Mouse (Mus musculus) embryonic facial prominence, embryonic 15.5 days (tissue): ENCODE data around the gene Casp8. TPM values are rescaled to one million over a fixed set of nuclear protein-coding genes. Genes with fewer than 3 reads are reported as not detected.

ENCODE experiments used
- ATAC-seq: fragments of 200-750 bp; cut with Nextera tagmentation; 2 replicates; pipeline ENCODE4 v1.8.0; 2017; ENCODE audit warnings: low read depth, moderate TSS enrichment; ENCODE audit not compliant: insufficient number of reproducible peaks, low FRiP score, low TSS enrichment
- H3K27ac ChIP-seq: fragments of 300-500 bp; sonication (generic); replicated peaks from 2 replicates; pipeline ENCODE4 v1.5.1; 2015; ENCODE audit warnings: mild to moderate bottlenecking, inconsistent platforms
- H3K27me3 ChIP-seq: fragments of 300-500 bp; sonication (generic); 2 replicates; pipeline ENCODE4 v1.6.1; 2015; ENCODE audit warnings: inconsistent platforms
- H3K36me3 ChIP-seq: fragments of 300-500 bp; sonication (generic); 2 replicates; pipeline ENCODE4 v1.6.1; 2015; ENCODE audit warnings: mild to moderate bottlenecking, inconsistent platforms
- H3K4me1 ChIP-seq: fragments of 300-500 bp; sonication (generic); 2 replicates; pipeline ENCODE4 v1.6.1; 2015; ENCODE audit warnings: inconsistent platforms
- H3K4me2 ChIP-seq: fragments of 300-500 bp; sonication (generic); replicated peaks from 2 replicates; pipeline ENCODE4 v1.6.1; 2015; ENCODE audit warnings: mild to moderate bottlenecking, inconsistent platforms
- H3K4me3 ChIP-seq: fragments of 300-500 bp; sonication (generic); replicated peaks from 2 replicates; pipeline ENCODE4 v1.5.1; 2015; ENCODE audit warnings: mild to moderate bottlenecking, inconsistent platforms
- H3K9ac ChIP-seq: fragments of 300-500 bp; sonication (generic); 2 replicates; pipeline ENCODE4 v1.6.1; 2015; ENCODE audit warnings: inconsistent platforms
- H3K9me3 ChIP-seq: fragments of 300-500 bp; sonication (generic); replicated peaks from 2 replicates; pipeline ENCODE4 v1.6.1; 2016; ENCODE audit warnings: inconsistent platforms
- WGBS: fragments of 180-500 bp; shearing (Covaris S2); methylation state at CpG from one replicate; pipeline ENCODE4 v1.1.7; 2015; 5-methylcytosine and 5-hydroxymethylcytosine counted together
- polyA plus RNA-seq: library from polyadenylated mRNA; unstranded; fragments of >200 nt; fragmentation: Nextera tagmentation; extraction: Ambion mirVana; gene quantifications from 2 replicates; pipeline ENCODE4 v1.2.1, GENCODE M21; 2015

Casp8 gene
- polyA plus RNA-seq, 1 experiment from 2014 or later: 31.7 TPM

DNA sequence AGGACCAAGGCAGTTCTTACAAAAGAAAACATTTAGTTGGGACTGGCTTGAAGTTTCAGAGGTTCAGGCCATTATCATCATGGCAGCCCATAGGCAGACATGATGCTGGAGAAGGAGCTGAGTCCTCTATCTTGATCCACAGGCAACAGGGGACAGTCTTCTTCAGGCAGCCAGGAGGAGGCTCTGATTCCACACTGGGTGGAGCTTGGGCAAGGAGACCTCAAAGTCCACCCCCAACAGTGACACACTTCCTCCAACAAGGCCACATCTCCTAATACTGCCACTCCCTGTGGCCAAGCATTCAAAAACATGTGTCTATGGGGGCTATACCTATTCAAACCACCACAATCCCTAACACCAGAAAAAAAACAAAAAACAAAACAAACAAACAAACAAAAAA, 21.9 kb upstream of the Casp8 start:
- Histone ChIP-seq H3K4me2 (no peak overlapping the region), H3K9me3 (no peaks in the 10 kb centered on the region), H3K4me3 (no peak overlapping the region), H3K4me1 (no peaks in the 10 kb centered on the region), H3K27me3 (no peaks in the 10 kb centered on the region), H3K9ac (no peak overlapping the region), H3K27ac (no peak overlapping the region), H3K36me3 (no peaks in the 10 kb centered on the region)
- ATAC-seq: no peak

DNA sequence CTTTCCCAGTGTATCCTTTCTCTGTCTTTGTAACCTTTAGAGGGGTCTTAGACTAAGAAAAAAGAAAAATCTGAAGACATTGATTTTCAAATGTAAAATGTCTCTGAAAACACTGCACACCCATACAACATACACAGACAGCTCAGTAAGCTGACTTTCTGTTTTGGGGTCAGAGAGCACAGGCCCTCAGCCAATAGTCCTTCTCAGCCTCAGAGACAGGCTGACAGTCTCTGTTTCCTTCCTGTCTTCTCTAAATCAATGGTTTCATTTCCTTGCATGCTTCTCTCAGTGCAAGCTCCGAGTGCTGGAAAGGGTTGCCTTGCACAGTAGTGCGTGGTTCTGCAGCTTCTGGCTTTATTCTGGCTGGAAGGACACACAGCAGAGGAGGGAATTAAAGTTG, 21.3 kb upstream of the Casp8 start:
- H3K27ac ChIP-seq: no peak overlapping the region
- WGBS: 49% methylated on average over 2 of the region's 2 CpGs
- ATAC-seq: no peak

DNA sequence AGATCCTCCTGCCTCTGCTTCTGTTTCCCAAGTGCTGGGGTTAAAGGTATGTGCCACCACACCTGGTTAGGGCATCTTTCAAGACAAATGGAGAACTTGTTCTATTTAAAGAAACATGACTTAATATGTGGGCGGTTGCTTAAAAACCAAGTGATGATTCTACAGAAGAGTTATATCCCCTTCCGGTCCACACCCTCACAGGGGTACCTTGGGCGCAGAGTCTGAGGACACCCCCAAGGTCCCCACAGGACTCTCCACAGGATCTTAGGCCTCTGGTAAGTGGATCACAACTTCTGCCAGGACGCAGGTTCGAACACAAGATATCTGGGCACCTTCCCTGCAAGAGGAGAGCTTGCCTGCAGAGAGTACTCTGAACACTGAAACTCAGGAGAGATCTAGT, 19.8 kb upstream of the Casp8 start:
- no peaks in the 10 kb centered on the region for H3K27me3 ChIP-seq
- no peaks in the 10 kb centered on the region for H3K4me1 ChIP-seq
- no peak overlapping the region for H3K4me2 ChIP-seq
- ATAC-seq: no peak
- H3K36me3 ChIP-seq: no peaks in the 10 kb centered on the region
- H3K9me3 ChIP-seq: no peaks in the 10 kb centered on the region
- H3K4me3 ChIP-seq: no peak overlapping the region
- H3K27ac ChIP-seq: no peak overlapping the region
- 94% methylated on average over 5 of the region's 5 CpGs for WGBS
- H3K9ac ChIP-seq: no peak overlapping the region

More for the DNA sequence above, 21.3 kb upstream of the Casp8 start:
- H3K9me3 ChIP-seq: no peaks in the 10 kb centered on the region
- no peaks in the 10 kb centered on the region for H3K36me3 ChIP-seq
- H3K9ac ChIP-seq: no peak overlapping the region
- no peaks in the 10 kb centered on the region for H3K4me1 ChIP-seq
- no peak overlapping the region for H3K4me2 ChIP-seq
- no peaks in the 10 kb centered on the region for H3K27me3 ChIP-seq
- H3K4me3 ChIP-seq: no peak overlapping the region

DNA sequence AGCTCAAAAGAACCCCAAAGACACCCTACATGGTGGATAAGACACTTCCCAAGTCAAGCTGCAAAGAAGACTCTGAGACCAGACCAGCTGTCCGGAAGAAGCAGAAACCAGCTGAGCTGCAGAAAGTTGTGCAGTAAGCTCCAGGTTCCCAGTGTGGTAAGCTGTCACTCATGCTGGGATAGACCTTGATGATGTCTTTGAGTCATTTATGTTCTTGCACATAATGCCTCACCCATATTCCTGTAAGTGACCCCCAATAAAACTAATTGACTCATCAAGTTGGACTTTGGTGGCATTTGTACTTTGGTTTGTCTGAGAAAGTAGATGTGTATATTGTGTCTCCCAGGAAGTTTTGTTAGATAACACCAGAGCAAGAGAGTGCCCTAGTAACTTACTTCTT, 17.6 kb upstream of the Casp8 start:
- Histone ChIP-seq H3K36me3 (no peaks in the 10 kb centered on the region), H3K4me3 (no peak overlapping the region), H3K4me2 (no peak overlapping the region), H3K4me1 (no peaks in the 10 kb centered on the region), H3K27me3 (no peaks in the 10 kb centered on the region), H3K27ac (no peak overlapping the region), H3K9ac (no peak overlapping the region), H3K9me3 (no peaks in the 10 kb centered on the region)
- ATAC-seq: no peak
- WGBS: 97% methylated on average over 1 of the region's 1 CpGs

DNA sequence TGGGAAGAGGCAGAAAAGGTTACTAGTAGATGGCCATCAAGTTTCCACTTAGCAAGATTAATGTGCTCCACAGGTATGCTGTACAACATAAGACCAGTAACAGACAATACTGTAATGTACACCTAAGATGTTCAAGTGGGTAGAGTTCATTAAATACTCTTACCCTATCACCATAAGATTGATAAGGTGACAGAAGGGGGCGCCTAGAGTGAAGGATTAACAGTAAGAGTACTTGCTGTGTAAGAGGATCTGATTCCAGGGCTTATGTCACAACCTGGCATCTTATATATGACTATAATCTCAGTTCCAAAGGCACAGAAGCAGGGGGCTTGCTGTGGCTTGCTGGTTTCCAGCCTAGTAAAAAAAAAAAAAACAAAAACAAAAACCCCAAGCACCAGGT, 16.9 kb upstream of the Casp8 start:
- H3K9me3 ChIP-seq: no peaks in the 10 kb centered on the region
- no peaks in the 10 kb centered on the region for H3K4me1 ChIP-seq
- H3K27me3 ChIP-seq: no peaks in the 10 kb centered on the region
- no peak overlapping the region for H3K9ac ChIP-seq
- WGBS: 9% methylated on average over 1 of the region's 1 CpGs
- ATAC-seq: no peak
- H3K36me3 ChIP-seq: no peaks in the 10 kb centered on the region
- H3K4me3 ChIP-seq: no peak overlapping the region
- H3K4me2 ChIP-seq: no peak overlapping the region
- no peak overlapping the region for H3K27ac ChIP-seq

DNA sequence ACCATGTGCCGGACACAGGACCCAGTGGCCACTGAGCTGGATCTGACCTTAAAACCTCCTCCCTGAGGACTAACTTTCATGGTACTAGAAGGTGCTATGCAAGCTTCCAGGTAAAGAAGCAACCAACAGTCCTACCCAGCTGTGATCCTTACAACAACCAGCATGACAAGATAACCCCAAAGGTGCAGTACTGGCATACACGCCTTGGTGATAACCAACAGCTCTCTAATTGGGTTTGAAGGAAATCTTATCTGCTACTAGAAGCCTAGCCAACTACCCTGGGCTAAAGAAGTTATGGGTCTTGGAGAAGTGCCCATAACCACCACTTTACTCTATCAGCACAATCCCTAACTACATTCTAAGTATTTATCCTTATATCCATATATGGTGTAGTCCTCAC, 8.9 kb upstream of the Casp8 start:
- no peak overlapping the region for H3K27ac ChIP-seq
- no peak overlapping the region for H3K4me2 ChIP-seq
- no peaks in the 10 kb centered on the region for H3K27me3 ChIP-seq
- ATAC-seq: no peak
- no peaks in the 10 kb centered on the region for H3K36me3 ChIP-seq
- no peaks in the 10 kb centered on the region for H3K4me1 ChIP-seq
- no peak overlapping the region for H3K4me3 ChIP-seq
- 90% methylated on average over 2 of the region's 2 CpGs for WGBS
- H3K9me3 ChIP-seq: no peaks in the 10 kb centered on the region
- no peak overlapping the region for H3K9ac ChIP-seq

DNA sequence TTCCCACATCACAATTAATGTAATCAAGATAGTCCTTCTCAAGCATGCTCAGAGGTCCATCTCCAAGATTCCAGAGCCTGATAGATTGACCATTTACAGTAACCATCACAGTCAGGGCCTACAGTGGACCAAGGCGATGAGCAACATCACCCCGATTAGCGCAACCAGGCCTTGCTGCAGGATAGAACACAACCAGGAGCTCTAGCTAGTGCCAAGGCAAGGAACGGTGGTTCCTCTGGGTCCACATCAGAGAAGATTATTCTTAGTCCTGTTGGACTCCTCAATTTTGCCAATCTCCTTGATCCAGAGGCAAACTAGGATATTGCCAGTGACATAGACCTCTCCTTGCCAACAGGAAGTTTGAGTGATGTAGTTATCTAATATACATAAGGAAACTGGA, 6.8 kb upstream of the Casp8 start:
- H3K27me3 ChIP-seq: no peaks in the 10 kb centered on the region
- no peaks in the 10 kb centered on the region for H3K4me1 ChIP-seq
- ATAC-seq: no peak
- no peak overlapping the region for H3K4me2 ChIP-seq
- H3K9ac ChIP-seq: no peak overlapping the region
- H3K9me3 ChIP-seq: no peaks in the 10 kb centered on the region
- no peak overlapping the region for H3K27ac ChIP-seq
- 94% methylated on average over 4 of the region's 4 CpGs for WGBS
- no peak overlapping the region for H3K4me3 ChIP-seq
- H3K36me3 ChIP-seq: no peaks in the 10 kb centered on the region

DNA sequence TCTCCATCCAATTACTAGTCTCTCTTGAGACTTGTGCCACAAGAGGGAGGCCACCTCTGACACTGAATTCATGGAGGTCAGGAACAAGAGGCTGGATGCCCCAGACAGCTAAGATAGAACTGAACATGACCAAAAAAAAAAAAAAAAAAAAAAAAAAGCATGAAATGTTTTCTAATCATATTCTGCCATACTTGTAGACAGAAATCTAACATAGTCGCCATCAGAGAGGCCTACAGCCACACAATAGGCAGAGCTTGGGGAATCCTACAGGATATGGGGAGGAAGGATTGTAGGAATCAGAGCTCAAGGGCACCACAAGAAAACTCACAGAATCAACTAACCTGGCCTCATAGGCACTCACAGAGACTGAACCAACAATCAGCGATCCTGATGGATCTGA, 469 bp upstream of the Casp8 start:
- Histone ChIP-seq H3K27ac (peak overlapping the region; percentile 87; the same call in 1 of the 2 replicates), H3K4me1 (peaks cover 8% of the 10 kb centered on the region; the same call in 1 of the 2 replicates), H3K36me3 (peaks cover 7% of the 10 kb centered on the region; the same call in 1 of the 2 replicates), H3K27me3 (no peaks in the 10 kb centered on the region), H3K4me2 (peak overlapping the region; percentile 70), H3K4me3 (peak overlapping the region; percentile 68; the same call in 1 of the 2 replicates), H3K9ac (no peak overlapping the region), H3K9me3 (no peaks in the 10 kb centered on the region)
- no peak for ATAC-seq
- WGBS: 61% methylated on average over 2 of the region's 2 CpGs

DNA sequence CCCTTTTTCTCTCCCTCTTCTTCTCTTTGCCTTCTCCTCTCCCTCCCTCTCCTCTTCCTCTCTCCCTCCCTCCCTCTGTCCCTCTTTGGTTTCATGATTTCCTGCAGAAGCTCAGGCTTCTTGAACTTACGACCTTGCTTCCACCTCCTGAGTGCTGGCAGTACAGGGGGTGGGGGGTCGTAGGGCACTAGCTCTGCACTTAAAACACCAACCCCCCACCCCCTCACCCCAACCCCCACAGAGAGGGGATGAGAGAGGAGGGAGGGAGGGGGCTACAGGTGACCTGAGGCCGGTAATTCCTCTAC, 837 bp downstream of the Casp8 start:
- Histone ChIP-seq H3K4me3 (peak overlapping the region; percentile 68), H3K27me3 (no peaks in the 10 kb centered on the region), H3K4me2 (peak overlapping the region; percentile 70), H3K36me3 (peaks cover 7% of the 10 kb centered on the region; the same call in 1 of the 2 replicates), H3K9me3 (no peaks in the 10 kb centered on the region), H3K9ac (peak overlapping the region; percentile 71), H3K27ac (peak overlapping the region; percentile 87; the same call in 1 of the 2 replicates), H3K4me1 (peaks cover 8% of the 10 kb centered on the region; the same call in 1 of the 2 replicates)
- 0% methylated on average over 3 of the region's 3 CpGs for WGBS
- ATAC-seq: no peak

DNA sequence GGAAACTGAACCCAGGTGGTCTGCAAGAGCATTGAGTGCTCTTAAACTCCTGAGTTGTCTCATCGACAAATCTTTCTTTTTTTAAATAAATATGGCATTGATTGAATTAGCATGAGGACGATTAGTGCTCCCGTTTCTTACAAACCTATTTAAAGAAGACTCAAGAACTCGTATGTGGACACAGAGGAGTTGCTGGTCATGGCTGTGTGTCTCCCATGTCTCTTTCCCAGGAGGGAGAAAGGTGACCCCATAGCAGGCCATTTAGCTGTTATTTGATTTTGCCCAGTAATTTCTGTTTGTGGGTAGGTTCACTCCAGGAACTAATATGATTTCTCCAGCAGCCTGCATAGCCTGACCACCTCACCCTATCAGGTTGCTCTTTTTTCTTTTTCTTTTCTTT, 1.7 kb downstream of the Casp8 start:
- H3K4me1 ChIP-seq: peaks cover 8% of the 10 kb centered on the region; the same call in 1 of the 2 replicates
- peak overlapping the region; percentile 2; the same call in 1 of the 2 replicates for H3K4me3 ChIP-seq
- H3K27ac ChIP-seq: no peak overlapping the region
- no peaks in the 10 kb centered on the region for H3K27me3 ChIP-seq
- H3K9ac ChIP-seq: no peak overlapping the region
- ATAC-seq: no peak
- peaks cover 7% of the 10 kb centered on the region; the same call in 1 of the 2 replicates for H3K36me3 ChIP-seq
- H3K4me2 ChIP-seq: peak overlapping the region; percentile 27; the same call in 1 of the 2 replicates
- WGBS: 46% methylated on average over 4 of the region's 4 CpGs
- H3K9me3 ChIP-seq: no peaks in the 10 kb centered on the region

DNA sequence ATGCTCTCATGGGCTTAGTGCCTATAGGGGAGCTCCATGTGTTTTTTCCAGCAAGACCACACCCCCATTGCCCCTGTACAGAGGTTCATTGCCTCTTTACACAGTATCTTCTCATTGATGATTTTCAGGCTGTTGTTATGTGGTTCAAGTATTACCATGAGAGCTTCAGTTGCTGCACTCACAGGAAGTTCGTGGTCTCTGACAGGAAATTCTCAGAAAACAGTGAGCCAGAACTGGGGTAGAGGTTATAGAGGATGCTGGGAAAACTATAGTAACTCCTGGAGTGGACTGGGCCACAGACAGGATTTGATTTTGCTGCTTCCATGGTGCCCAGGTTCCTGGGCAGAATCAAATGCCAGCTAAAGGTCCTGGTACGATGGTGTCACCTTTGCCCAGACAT, 2.2 kb downstream of the Casp8 start:
- 84% methylated on average over 2 of the region's 2 CpGs for WGBS
- Histone ChIP-seq H3K36me3 (peaks cover 7% of the 10 kb centered on the region; the same call in 1 of the 2 replicates), H3K9ac (no peak overlapping the region), H3K27me3 (no peaks in the 10 kb centered on the region), H3K4me1 (peaks cover 8% of the 10 kb centered on the region; the same call in 1 of the 2 replicates), H3K4me3 (no peak overlapping the region; the same call in 1 of the 2 replicates), H3K9me3 (no peaks in the 10 kb centered on the region), H3K27ac (no peak overlapping the region), H3K4me2 (no peak overlapping the region)
- ATAC-seq: no peak

DNA sequence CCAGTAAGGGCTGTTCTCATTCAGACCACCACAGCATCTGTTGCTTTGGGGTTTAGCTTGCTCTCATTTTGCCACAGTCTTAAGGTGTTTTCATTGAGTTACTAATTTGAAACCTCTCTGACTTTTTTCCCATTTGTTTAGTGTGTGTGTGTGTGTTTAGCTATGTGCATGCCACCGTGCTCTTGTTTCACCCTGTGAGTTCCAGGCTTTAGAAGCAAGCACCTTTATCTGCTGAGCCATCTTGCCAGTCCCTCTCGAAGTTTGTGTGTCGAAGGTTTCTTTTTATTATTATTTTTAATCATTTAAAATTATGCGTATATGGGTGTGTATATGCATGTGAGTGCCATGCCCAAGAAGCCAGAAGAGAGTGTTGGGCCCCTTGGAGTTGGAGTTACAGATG, 3.7 kb downstream of the Casp8 start:
- Histone ChIP-seq H3K4me3 (no peak overlapping the region), H3K4me2 (no peak overlapping the region), H3K36me3 (peaks cover 7% of the 10 kb centered on the region; the same call in 1 of the 2 replicates), H3K4me1 (peaks cover 8% of the 10 kb centered on the region; the same call in 1 of the 2 replicates), H3K27ac (no peak overlapping the region), H3K27me3 (no peaks in the 10 kb centered on the region), H3K9ac (no peak overlapping the region), H3K9me3 (no peaks in the 10 kb centered on the region)
- no peak for ATAC-seq
- WGBS: 96% methylated on average over 4 of the region's 4 CpGs
